Mouse (Mus musculus) forebrain, embryonic 12.5 days (tissue): Measurements from ENCODE around the gene Syt12. TPM values are rescaled to one million over a fixed set of nuclear protein-coding genes. Genes with fewer than 3 reads are reported as not detected.

Source experiments
- ATAC-seq: fragments of 200-750 bp; cut with Nextera tagmentation; 2 replicates; pipeline ENCODE4 v1.8.0; 2017; ENCODE audit warnings: moderate TSS enrichment; ENCODE audit not compliant: low FRiP score
- H3K27ac ChIP-seq: fragments of 300-500 bp; sonication (generic); 2 replicates; pipeline ENCODE4 v1.5.1; 2016; ENCODE audit warnings: mild to moderate bottlenecking
- H3K27me3 ChIP-seq: fragments of 300-500 bp; sonication (generic); 2 replicates; pipeline ENCODE4 v1.6.1; 2016; ENCODE audit warnings: mild to moderate bottlenecking
- H3K36me3 ChIP-seq: fragments of 300-500 bp; sonication (generic); replicated peaks from 2 replicates; pipeline ENCODE4 v1.6.1; 2016; ENCODE audit warnings: mild to moderate bottlenecking
- H3K4me1 ChIP-seq: fragments of 300-500 bp; sonication (generic); 2 replicates; pipeline ENCODE4 v1.6.1; 2016
- H3K4me2 ChIP-seq: fragments of 300-500 bp; sonication (generic); 2 replicates; pipeline ENCODE4 v1.6.1; 2016; ENCODE audit warnings: mild to moderate bottlenecking, moderate library complexity
- H3K4me3 ChIP-seq: fragments of 300-500 bp; sonication (generic); replicated peaks from 2 replicates; pipeline ENCODE4 v1.5.1; 2016; ENCODE audit warnings: mild to moderate bottlenecking
- H3K9ac ChIP-seq: fragments of 300-500 bp; sonication (generic); 2 replicates; pipeline ENCODE4 v1.6.1; 2016; ENCODE audit warnings: mild to moderate bottlenecking
- H3K9me3 ChIP-seq: fragments of 300-500 bp; sonication (generic); 2 replicates; pipeline ENCODE4 v1.6.1; 2016
- WGBS: fragments of 180-500 bp; shearing (Covaris S2); methylation state at CpG from one replicate; pipeline ENCODE4 v1.1.7; 2016; 5-methylcytosine and 5-hydroxymethylcytosine counted together
- polyA plus RNA-seq: library from polyadenylated mRNA; unstranded; fragments of >200 nt; fragmentation: Nextera tagmentation; extraction: Ambion mirVana; gene quantifications from 2 replicates; pipeline ENCODE4 v1.2.1, GENCODE M21; 2016

Gene Syt12
- polyA plus RNA-seq, 1 experiment from 2014 or later = 1.3 TPM

DNA sequence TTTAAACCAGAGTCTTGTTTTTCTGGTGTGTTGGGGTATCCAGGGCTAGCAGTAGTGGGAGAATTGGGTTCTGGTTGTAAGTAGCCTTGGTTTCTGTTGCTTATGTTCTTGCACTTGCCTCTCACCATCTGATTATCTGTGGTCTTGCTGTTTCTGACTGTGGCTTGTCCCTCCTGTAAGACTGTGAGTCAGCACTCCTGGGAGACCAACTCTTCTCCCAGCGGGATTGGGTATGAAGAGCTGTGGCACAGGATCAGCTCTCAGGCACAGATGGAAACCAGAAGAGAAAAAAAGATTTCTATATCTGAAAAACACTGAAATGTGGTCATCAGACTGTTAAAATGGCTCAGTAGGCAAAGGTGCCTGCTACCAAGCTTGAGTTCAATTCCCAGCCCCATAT lies 62.6 kb downstream of the Syt12 start:
- no peak for ATAC-seq
- no peak overlapping the region for H3K4me2 ChIP-seq
- H3K36me3 ChIP-seq = no peaks in the 10 kb centered on the region
- no peaks in the 10 kb centered on the region for H3K9me3 ChIP-seq
- H3K27me3 ChIP-seq = no peaks in the 10 kb centered on the region
- no peak overlapping the region for H3K4me3 ChIP-seq
- no peak overlapping the region for H3K27ac ChIP-seq
- no peak overlapping the region for H3K9ac ChIP-seq
- H3K4me1 ChIP-seq = no peaks in the 10 kb centered on the region
- WGBS = 87% methylated on average over 1 of the region's 1 CpGs

DNA sequence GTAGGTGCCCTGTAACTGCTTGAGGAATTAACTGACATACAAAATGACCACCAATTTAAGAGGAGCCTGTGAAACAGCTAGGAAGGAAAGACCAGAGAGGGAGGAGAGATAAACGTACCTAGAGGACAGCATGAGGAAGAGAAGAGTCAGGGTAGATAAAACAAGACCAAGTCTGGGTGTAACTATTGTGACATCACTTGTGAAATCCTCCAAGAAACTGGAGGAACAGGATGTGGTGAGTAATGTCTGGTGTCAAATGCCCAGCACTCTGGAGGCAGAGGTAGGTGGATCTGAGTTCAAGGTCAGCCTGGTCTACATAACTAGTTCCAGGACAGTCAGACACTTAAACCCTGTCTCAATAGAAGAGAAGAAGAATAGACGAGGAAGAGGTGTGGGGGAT lies 68.2 kb downstream of the Syt12 start:
- no peaks in the 10 kb centered on the region for H3K4me1 ChIP-seq
- no peak overlapping the region for H3K9ac ChIP-seq
- no peaks in the 10 kb centered on the region for H3K36me3 ChIP-seq
- WGBS = 68% methylated on average over 2 of the region's 2 CpGs
- H3K27ac ChIP-seq = no peak overlapping the region
- no peak for ATAC-seq
- H3K9me3 ChIP-seq = no peaks in the 10 kb centered on the region
- no peak overlapping the region for H3K4me2 ChIP-seq
- H3K4me3 ChIP-seq = no peak overlapping the region
- no peaks in the 10 kb centered on the region; the same call in 1 of the 2 replicates for H3K27me3 ChIP-seq

DNA sequence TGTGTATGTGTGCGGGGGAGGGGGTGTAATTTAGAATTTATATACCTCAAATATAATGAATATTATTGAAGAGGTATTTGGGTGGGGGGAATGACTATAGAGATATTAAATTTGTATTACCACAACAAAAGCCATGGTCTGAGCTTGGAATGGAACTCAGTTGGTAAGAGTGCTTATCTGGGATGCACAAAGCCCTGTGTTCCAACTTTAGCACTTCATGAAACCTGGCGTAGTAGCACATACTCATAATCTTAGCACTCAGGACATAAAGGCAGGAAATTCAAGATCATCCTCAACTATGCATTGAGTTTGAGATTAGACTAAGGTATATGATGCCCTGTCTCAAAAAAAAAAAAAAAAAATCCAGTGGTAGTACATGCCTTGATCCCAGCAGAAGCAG lies 72.4 kb downstream of the Syt12 start:
- Histone ChIP-seq H3K9ac (no peak overlapping the region), H3K27me3 (no peaks in the 10 kb centered on the region; the same call in 1 of the 2 replicates), H3K9me3 (peaks cover 3% of the 10 kb centered on the region; the same call in 1 of the 2 replicates), H3K27ac (no peak overlapping the region), H3K4me2 (no peak overlapping the region), H3K4me3 (no peak overlapping the region), H3K36me3 (no peaks in the 10 kb centered on the region), H3K4me1 (no peaks in the 10 kb centered on the region)
- 93% methylated on average over 2 of the region's 2 CpGs for WGBS
- no peak for ATAC-seq

DNA sequence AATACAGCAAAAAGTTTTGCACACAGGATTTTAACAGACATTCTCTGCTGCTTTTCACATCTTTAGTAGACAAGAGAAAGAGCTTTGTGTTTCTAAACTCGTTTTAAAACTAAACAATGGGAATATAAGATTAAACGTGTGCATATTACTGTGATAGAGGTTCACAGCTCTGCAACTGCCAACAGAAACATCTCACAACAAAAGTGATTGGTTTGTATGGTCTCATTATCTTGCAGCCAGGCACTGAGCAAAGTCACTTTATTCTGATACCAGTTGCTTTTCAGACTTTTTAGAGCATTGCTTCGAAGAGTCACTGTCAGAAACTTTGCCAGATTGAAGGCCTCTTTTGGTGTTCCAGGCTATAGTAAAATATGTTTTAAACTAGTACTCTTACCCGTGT lies 78.3 kb downstream of the Syt12 start:
- no peaks in the 10 kb centered on the region for H3K36me3 ChIP-seq
- no peak overlapping the region for H3K4me2 ChIP-seq
- H3K4me1 ChIP-seq = peaks cover 20% of the 10 kb centered on the region
- no peak overlapping the region for H3K27ac ChIP-seq
- peaks cover 3% of the 10 kb centered on the region; the same call in 1 of the 2 replicates for H3K9me3 ChIP-seq
- H3K27me3 ChIP-seq = no peaks in the 10 kb centered on the region
- 73% methylated on average over 4 of the region's 4 CpGs for WGBS
- H3K4me3 ChIP-seq = no peak overlapping the region
- no peak for ATAC-seq
- no peak overlapping the region for H3K9ac ChIP-seq

DNA sequence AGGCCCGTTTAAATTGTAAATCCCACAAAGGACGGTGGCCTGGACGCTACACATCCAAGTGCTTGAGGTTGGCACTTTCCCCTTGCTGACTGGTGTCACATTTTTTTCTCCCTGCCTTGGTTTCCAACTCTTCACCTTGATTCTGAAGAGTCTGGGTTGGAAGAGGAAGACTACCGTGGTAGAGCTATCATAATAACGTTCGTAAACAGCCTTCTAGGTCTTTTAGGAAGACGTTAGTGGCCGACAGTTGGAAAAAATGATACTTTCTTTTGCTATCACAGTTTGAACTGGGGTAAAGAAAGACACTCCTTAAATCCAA lies 78.7 kb downstream of the Syt12 start:
- Histone ChIP-seq H3K27ac (peak overlapping the region; percentile 38; the same call in 1 of the 2 replicates), H3K4me2 (peak overlapping the region; percentile 92), H3K4me1 (peaks cover 22% of the 10 kb centered on the region), H3K9me3 (peaks cover 3% of the 10 kb centered on the region; the same call in 1 of the 2 replicates), H3K4me3 (peak overlapping the region; percentile 93), H3K27me3 (no peaks in the 10 kb centered on the region), H3K36me3 (peaks cover under 1% of the 10 kb centered on the region; the same call in 1 of the 2 replicates), H3K9ac (peak overlapping the region; percentile 98)
- no peak for ATAC-seq
- WGBS = 30% methylated on average over 8 of the region's 8 CpGs

DNA sequence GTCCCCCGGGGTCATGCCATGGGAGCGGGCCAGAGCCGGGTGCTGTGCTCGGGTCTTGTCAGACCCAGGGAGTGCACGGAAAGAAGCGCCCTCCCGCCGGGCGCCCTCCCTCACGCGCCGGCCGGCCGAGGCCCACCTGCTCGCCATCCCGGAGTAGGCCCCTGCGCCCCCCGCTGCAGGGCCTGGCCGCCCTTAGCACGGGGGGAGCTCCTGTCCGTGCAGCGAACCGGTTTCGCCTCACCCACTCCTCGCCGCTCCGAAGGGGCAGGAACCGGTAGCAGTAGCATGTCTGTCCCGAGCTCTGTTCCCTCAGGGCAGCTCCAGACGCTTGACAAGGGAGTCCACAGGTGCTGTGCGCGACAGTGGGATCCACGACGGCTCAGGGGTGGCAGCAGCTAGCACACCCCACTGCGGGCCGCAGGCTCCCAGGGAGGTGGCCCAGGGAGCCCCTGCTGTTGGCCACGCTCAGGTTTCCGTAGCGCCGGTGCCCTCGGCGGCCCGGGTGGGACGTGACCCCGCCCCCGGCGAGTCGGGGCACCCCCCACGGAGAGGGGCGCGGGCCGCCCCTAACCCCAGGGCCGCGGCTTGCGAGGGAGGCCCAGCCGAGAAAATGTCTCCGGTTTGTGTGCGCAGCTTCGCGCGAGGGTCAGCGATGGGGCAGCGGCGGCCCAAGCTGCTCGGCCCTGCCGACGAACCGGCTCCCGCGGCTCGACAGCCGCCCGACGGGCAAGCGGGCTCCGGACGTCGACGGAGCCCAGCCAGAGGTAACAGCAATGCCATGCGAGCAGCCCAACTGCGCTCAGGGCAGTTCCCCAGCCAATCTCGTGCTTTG lies 79.2 kb downstream of the Syt12 start, which contains the start of gene Kdm2a:
TSS of gene Kdm2a (minus strand) at position 488 of the 832 bp plus-strand sequence.
- peak within 1 kb of the TSS; percentile 97 for H3K27ac ChIP-seq
- peak within 1 kb of the TSS; percentile 98 for H3K9ac ChIP-seq
- H3K9me3 ChIP-seq = peaks cover 3% of the 10 kb centered on the region; the same call in 1 of the 2 replicates
- peak within 1 kb of the TSS; percentile 93 for H3K4me3 ChIP-seq
- H3K27me3 ChIP-seq = no peaks in the 10 kb centered on the region
- H3K36me3 ChIP-seq = peaks cover 7% of the 10 kb centered on the region; the same call in 1 of the 2 replicates
- peak; percentile 24; the same call in 1 of the 2 replicates for ATAC-seq
- H3K4me1 ChIP-seq = peaks cover 27% of the 10 kb centered on the region
- WGBS = 1% methylated on average over 82 of the region's 82 CpGs
- H3K4me2 ChIP-seq = peak within 1 kb of the TSS; percentile 92

DNA sequence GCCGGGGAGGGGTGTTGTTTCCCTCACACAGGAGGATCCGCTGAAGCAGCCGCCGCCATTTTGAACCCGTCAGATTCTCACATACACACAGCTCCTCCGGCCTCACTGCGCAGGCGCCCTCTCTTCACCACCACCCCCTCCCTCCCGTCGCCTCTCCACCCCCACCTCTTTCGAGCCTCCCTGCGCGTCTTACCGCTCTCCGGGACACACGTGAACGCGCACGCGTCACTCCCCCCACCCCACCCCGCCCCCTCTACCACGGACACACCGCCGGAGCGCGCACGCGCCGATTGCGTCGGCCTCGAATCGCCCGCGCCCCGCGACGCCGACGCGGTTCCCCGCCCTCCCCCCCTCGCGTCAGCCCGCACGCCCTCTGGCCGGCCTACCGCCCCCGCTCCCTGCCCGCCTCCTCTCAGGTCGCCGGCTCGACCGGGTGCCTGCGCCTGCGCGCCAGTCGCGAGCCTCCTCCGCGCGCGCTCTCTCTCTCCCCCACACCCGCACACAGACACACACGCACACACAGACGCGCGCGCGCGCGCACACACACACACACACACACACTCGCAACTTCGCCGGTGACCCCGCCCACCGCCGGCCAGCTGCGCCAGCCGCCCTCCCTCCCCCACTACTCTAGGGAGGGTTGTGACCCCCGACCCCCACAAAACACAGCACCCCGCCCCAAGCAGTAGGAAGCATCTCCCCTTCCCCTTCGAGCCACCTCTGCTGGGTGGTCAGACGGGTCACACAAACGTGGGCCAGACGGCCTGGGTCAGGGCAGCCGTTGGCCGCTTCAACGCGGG lies 80.0 kb downstream of the Syt12 start:
- peaks cover 9% of the 10 kb centered on the region; the same call in 1 of the 2 replicates for H3K36me3 ChIP-seq
- H3K9ac ChIP-seq = peak overlapping the region; percentile 98
- H3K9me3 ChIP-seq = no peaks in the 10 kb centered on the region
- WGBS = under 1% methylated on average over 32 of the region's 90 CpGs
- H3K4me1 ChIP-seq = peaks cover 33% of the 10 kb centered on the region
- peak overlapping the region; percentile 97 for H3K27ac ChIP-seq
- peak overlapping the region; percentile 93 for H3K4me3 ChIP-seq
- peak overlapping the region; percentile 92 for H3K4me2 ChIP-seq
- no peaks in the 10 kb centered on the region for H3K27me3 ChIP-seq
- ATAC-seq = peak; percentile 92

DNA sequence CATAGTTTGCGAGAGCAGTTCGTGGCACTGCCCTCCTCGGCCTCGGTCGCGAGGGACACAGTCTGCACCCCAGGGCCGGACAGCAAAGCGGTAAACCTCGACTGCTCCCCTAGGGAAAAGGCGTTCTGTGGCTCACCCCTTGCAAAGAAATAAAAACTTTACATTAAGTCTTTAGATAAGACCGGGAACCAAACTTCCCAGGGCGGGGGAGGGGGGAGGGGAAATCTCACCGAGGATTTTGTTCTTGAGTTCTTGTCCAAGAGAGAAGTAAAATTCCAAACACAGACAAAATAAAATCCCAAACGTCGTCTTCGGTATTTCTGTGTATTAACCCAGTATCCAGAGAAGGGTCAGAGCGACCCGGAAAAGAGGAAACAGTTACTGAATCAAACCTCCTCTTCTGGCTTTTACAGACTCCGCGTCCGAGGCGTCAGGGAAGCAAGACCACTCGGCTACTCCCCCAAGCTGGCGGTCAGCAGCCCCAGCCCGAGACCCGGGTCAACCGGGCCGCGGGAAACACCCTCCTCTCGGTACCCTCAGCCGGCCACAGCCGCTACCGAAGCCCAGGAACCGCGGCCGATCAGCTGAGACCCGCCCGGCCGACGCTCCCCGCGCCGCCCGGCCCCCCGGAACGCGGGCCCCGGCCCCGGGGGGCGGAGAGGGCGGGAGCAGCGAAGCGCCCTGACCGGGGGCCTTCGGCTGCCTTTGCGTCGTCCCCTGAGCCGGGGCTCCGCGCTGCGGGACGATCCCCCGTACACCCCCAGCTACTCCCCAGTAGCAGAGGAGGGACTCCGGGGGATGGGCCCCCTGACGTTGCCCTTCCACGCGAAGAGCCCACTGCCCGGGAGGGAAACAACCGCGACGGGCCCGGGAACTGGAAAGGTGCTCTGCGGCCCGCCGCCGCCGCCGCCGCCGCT lies 80.9 kb downstream of the Syt12 start:
- H3K9ac ChIP-seq = peak overlapping the region; percentile 98
- peak overlapping the region; percentile 92 for H3K4me2 ChIP-seq
- WGBS = under 1% methylated on average over 62 of the region's 80 CpGs
- H3K36me3 ChIP-seq = peaks cover 9% of the 10 kb centered on the region; the same call in 1 of the 2 replicates
- no peaks in the 10 kb centered on the region for H3K9me3 ChIP-seq
- peaks cover 35% of the 10 kb centered on the region for H3K4me1 ChIP-seq
- peak; percentile 67 for ATAC-seq
- H3K27me3 ChIP-seq = no peaks in the 10 kb centered on the region
- peak overlapping the region; percentile 97 for H3K27ac ChIP-seq
- H3K4me3 ChIP-seq = peak overlapping the region; percentile 93

Other genes starting within 250 kb of the Syt12 start
- gene Pold4, start 245.5 kb downstream of the Syt12 start, polyA plus RNA-seq = 11.7 and 13.1 TPM in 2 replicates
- 5.6 and 6.1 TPM in 2 replicates for gene Ssh3, start 208.3 kb downstream of the Syt12 start, polyA plus RNA-seq
- gene Ankrd13d, start 194.3 kb downstream of the Syt12 start, polyA plus RNA-seq = 12.6 and 14.2 TPM in 2 replicates
- 18.7 and 19.0 TPM in 2 replicates for gene Grk2, start 171.2 kb downstream of the Syt12 start, polyA plus RNA-seq
- 57.2 and 61.0 TPM in 2 replicates for gene Kdm2a, start 79.2 kb downstream of the Syt12 start, polyA plus RNA-seq
- 8.6 and 14.9 TPM in 2 replicates for gene Rhod, start 38.0 kb downstream of the Syt12 start, polyA plus RNA-seq
- not detected in 2 replicates for gene 2010003K11Rik, start 21.1 kb upstream of the Syt12 start, polyA plus RNA-seq
- gene Pcx, start 33.0 kb upstream of the Syt12 start, polyA plus RNA-seq = 19.2 and 20.0 TPM in 2 replicates
- gene Lrfn4, start 138.2 kb upstream of the Syt12 start, polyA plus RNA-seq = 11.4 and 13.3 TPM in 2 replicates
- gene Rce1, start 148.2 kb upstream of the Syt12 start, polyA plus RNA-seq = 57.8 and 63.0 TPM in 2 replicates
- gene Gm960, start 221.2 kb upstream of the Syt12 start, polyA plus RNA-seq = 4.5 and 5.4 TPM in 2 replicates
- gene Sptbn2, start 233.7 kb upstream of the Syt12 start, polyA plus RNA-seq = 25.2 and 27.3 TPM in 2 replicates